In the genomic region with DNA sequence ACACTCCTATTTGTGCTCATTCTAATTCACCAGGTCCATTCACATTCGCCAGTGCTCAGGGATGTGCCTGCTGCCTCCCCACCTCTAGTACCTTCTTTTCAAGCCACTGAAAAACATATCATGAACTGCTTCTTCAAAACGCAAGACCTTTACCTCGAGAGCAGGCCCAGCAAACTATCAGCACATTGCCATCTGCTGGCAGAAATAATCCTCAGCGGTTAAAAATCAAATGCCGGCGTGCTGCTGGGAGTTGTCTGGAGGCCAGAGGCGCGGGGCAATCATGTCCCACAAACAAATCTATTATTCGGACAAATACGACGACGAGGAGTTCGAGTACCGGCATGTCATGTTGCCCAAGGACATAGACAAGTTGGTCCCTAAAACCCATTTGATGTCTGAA, we compare ENCODE assay signal across 8 mouse cellular contexts. TPM values are rescaled to one million over a fixed set of nuclear protein-coding genes. Genes with fewer than 3 reads are reported as not detected.
A peak's percentile ranks its signal among the peaks of the same experiment; 100 is the strongest.
DNase-seq lines count a peak whose midpoint lies in the region; ATAC-seq lines count a peak whose summit lies in the region.

No protein-coding gene starts in this region.

- no peak overlapping the region for H3K4me2 ChIP-seq in kidney, embryonic 14.5 days (replicated peaks; ENCODE audit: low read depth, low read length)

- no peaks in the 10 kb centered on the region for H3K36me3 ChIP-seq in kidney, embryonic 14.5 days (ENCODE audit: control insufficient read depth, insufficient read depth, low read length)

- no peak overlapping the region for H3K27ac ChIP-seq in kidney, embryonic 14.5 days (ENCODE audit: low read depth, low read length)

- H3K9me3 ChIP-seq in kidney, embryonic 14.5 days (ENCODE audit: control insufficient read depth, low read length): no peaks in the 10 kb centered on the region

- 37% methylated on average over 14 of the region's 14 CpGs for WGBS in kidney, embryonic 14.5 days

- H3K27me3 ChIP-seq in kidney, embryonic 14.5 days (ENCODE audit: control insufficient read depth, insufficient read depth, low read length): no peaks in the 10 kb centered on the region

- H3K4me3 ChIP-seq in kidney, embryonic 14.5 days (ENCODE audit: low read length): no peak overlapping the region

- no peaks in the 10 kb centered on the region for H3K4me1 ChIP-seq in kidney, embryonic 14.5 days (ENCODE audit: control insufficient read depth, insufficient read depth, low read length)

- no peak for ATAC-seq in kidney, embryonic 14.5 days (ENCODE audit: low FRiP score, low TSS enrichment)
- no peak for ATAC-seq in megakaryocyte-erythroid progenitor cell, adult 5-6 weeks (replicated peaks; ENCODE audit: low FRiP score, low TSS enrichment, poor library complexity, severe bottlenecking)

- H3K9ac ChIP-seq in kidney, embryonic 14.5 days (ENCODE audit: low read depth, low read length): no peak overlapping the region

- intact Hi-C loops in heart, postnatal 36 days (cut with DNase I): no loop called here
- intact Hi-C loops in left cerebral cortex, postnatal 25 days (cut with DNase I): loop anchor here (2.0 kb wide), 1 partner anchor 94 kb away; no protein-coding TSS in a partner anchor

- peak; percentile 59 for DNase-seq in kidney, adult 18-20 months
- DNase-seq in NIH3T3 (ENCODE audit: low read depth): peak; percentile 75
- peak; percentile 24 for DNase-seq in cerebellum, adult 8-10 months
- DNase-seq in heart, postnatal 36 days: peak; percentile 18 to 31
- peak; percentile 45 to 56 for DNase-seq in left cerebral cortex, postnatal 25 days (ENCODE audit: low spot score in 2 of 2)
- peak; percentile 73 for DNase-seq in retina, embryonic 14.5 days (ENCODE audit: low spot score)

RNA-seq across cellular contexts. Expression of gene Cks1brt, which starts 19.6 kb away (rescaled TPM):
- not detected in 2 replicates for polyA plus RNA-seq in kidney, embryonic 14.5 days (2014; fragmentation: Nextera tagmentation; extraction: Ambion mirVana)
- not detected for total RNA-seq in heart, postnatal 36 days (2021)
- total RNA-seq in left cerebral cortex, postnatal 25 days (2021): not detected
- total RNA-seq in megakaryocyte-erythroid progenitor cell, adult 5-6 weeks (2014; fragmentation: Nextera tagmentation): not detected in 2 replicates
- not detected in 2 replicates for total RNA-seq in megakaryocyte-erythroid progenitor cell, adult 5-6 weeks (2017)

RNA-seq across cellular contexts. Expression of gene Zfp791, which starts 48.4 kb away (rescaled TPM):
- 1.3 and 1.6 TPM in 2 replicates for polyA plus RNA-seq in kidney, embryonic 14.5 days (2014; fragmentation: Nextera tagmentation; extraction: Ambion mirVana)
- total RNA-seq in heart, postnatal 36 days (2021): 1 to 10 TPM; 2.0 to 2.4 TPM
- 1 to 10 TPM; 6.9 to 7.7 TPM for total RNA-seq in left cerebral cortex, postnatal 25 days (2021)
- not detected in 2 replicates for total RNA-seq in megakaryocyte-erythroid progenitor cell, adult 5-6 weeks (2014; fragmentation: Nextera tagmentation)
- not detected in 2 replicates for total RNA-seq in megakaryocyte-erythroid progenitor cell, adult 5-6 weeks (2017)

RNA-seq across cellular contexts. Expression of gene Olfr371, which starts 54.5 kb away (rescaled TPM):
- polyA plus RNA-seq in kidney, embryonic 14.5 days (2014; fragmentation: Nextera tagmentation; extraction: Ambion mirVana): not detected in 2 replicates
- total RNA-seq in heart, postnatal 36 days (2021): not detected
- not detected for total RNA-seq in left cerebral cortex, postnatal 25 days (2021)
- not detected in 2 replicates for total RNA-seq in megakaryocyte-erythroid progenitor cell, adult 5-6 weeks (2014; fragmentation: Nextera tagmentation)
- total RNA-seq in megakaryocyte-erythroid progenitor cell, adult 5-6 weeks (2017): not detected in 2 replicates

Comparison
In these comparisons a context has a peak if more than half of its experiments do, and no peak if none do; other contexts are left out.
1. DNase-seq: peak in every context shown above with its lines; median percentile 75 in NIH3T3; 73 in retina, embryonic 14.5 days; 59 in kidney, adult 18-20 months; 50 in left cerebral cortex, postnatal 25 days; 24 in heart, postnatal 36 days; 24 in cerebellum, adult 8-10 months.